Mouse (Mus musculus) erythroid progenitor cell, adult 5-6 weeks (primary cell): ENCODE results near the gene Sphk2. TPM values are rescaled to one million over a fixed set of nuclear protein-coding genes. Genes with fewer than 3 reads are reported as not detected.
A peak's percentile ranks its signal among the peaks of the same experiment; 100 is the strongest.

Experiments
- ATAC-seq: replicated peaks from 2 replicates; pipeline ENCODE4 v1.8.0; 2016; ENCODE audit warnings: moderate number of reproducible peaks, mild to moderate bottlenecking, moderate TSS enrichment, inconsistent platforms; ENCODE audit not compliant: poor library complexity, low FRiP score, severe bottlenecking
- total RNA-seq, 2 experiments: library from RNA; stranded (forward) in 1 of 2; stranded (reverse) in 1 of 2; fragments of 150-400 nt in 1 of 2; fragments of 186-747, 209-891 nt in 1 of 2; gene quantifications; 2 replicates each; pipeline versions ENCODE4 v1.2.3 to v1.2.4; 2015 to 2017; ENCODE audit warnings: low replicate concordance in 2 of 2

Gene Sphk2
- total RNA-seq, 2 experiments from 2014 or later, result 4.8 to 9.6 TPM

- no peak for ATAC-seq
These were observed 16.7 kb downstream of the Sphk2 start for GRCm38 (mm10) chr7:45701072-45701471.

- no peak for ATAC-seq
These were observed 17.3 kb downstream of the Sphk2 start for GRCm38 (mm10) chr7:45700301-45701015.

- no peak for ATAC-seq
These were observed 18.2 kb downstream of the Sphk2 start, which contains the start of gene Car11 for GRCm38 (mm10) chr7:45699523-45700141. Gene Car11 (plus strand): TSS chr7:45699843.

DNA sequence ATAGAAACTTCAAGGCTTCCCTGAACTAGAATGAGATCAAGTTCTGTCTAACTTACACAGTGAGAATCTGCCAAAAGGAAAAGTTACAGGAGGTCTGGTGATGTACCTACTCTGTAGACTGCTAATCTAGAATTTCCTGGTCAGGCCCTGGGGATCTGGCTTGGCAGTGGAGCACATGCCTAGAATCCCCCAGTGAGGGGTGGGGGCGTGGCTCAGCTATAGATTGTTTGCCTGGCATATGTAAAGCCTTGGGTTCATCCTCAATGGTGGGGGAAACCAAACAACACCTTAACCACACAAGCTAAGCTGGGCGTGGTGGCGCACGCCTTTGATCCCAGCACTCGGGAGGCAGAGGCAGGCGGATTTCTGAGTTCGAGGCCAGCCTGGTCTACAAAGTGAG, 19.9 kb downstream of the Sphk2 start:
- no peak for ATAC-seq

DNA sequence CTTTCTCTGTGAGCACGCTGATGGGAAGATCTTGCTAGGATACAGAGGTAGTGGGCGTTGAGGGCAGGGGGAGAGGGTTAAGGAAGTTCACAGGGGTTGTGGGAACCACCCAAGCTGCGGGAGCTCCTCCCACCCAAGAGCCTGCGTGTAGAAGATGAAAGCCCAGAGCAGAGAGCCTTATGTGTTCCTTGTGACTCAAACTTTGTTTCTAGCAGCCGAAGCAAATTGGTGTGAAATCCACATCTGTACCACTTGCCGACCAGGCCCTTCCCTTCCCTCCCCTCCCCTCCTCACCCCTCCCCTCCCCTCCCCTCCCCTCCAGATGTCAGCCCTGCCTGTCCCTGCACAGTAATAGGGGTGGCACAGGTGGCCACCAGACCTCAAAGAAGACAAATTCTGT, 22.7 kb downstream of the Sphk2 start:
- ATAC-seq, result no peak

GRCm38 (mm10) chr7:45693921-45694591, 23.7 kb downstream of the Sphk2 start, which contains the start of gene Sec1:
Gene Sec1 (minus strand): TSS chr7:45694402.
- no peak for ATAC-seq

DNA sequence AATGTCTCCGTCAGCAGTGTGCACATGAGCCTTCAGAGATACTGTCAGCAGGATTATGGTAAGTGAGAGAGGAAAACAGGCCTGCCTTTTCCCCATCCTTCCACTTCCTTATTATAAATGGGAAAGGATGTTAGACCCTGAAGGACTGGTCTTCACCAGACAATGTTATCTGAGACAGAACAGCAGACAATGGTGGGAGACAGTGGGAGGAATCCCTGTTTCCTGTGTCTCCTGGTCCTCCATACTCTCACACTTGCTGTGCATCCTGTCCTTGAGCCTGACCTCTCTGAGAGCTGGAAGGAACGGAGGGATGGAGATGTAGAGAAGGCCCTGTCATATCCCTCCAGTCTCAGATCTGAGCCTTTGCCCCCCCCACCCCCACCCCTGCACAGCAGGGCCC, 25.4 kb downstream of the Sphk2 start:
- no peak for ATAC-seq

- no peak for ATAC-seq
These were observed 28.0 kb downstream of the Sphk2 start for GRCm38 (mm10) chr7:45689800-45690199.

DNA sequence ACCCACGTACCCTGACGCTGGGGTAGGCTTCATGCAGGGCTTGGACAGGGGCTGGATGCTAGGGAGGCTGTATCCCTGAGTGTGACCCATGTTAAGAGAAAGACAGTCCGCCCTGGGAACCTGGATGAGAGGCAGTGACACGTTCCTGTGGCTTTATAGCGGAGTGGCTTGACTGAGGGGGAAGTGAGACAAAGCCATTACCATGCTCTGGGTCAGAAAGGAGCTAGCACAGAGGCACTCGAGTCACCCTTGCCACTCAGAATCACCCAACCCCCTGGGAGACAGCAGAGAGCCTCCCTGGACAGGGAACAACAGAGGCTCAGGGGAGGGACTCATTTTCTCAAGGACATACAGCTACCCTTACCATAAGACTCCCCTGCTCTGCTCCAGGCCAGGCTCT, 28.7 kb downstream of the Sphk2 start:
- ATAC-seq, result no peak

DNA sequence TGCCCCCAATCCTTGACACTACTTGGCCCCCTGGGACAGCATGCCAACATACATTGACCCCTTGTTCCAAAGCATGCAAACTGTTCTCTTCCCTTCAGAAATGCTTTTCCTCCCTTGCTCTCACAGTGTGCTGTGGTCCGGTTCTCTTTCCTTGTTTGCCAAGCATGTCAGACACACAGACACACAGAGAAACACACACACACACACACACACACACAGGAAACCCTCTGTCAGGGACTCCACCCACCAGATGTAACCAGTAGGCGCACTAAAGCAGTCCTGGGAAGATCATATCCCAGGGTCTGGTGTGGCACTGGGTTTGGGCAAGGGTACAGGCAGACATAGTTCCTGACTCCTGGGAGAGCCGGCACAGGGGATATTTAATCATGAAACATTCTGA, 31.0 kb downstream of the Sphk2 start:
- no peak for ATAC-seq

GRCm38 (mm10) chr7:45685811-45686210, 32.0 kb downstream of the Sphk2 start:
- ATAC-seq, result no peak

- no peak for ATAC-seq
These were observed 34.3 kb downstream of the Sphk2 start, which contains the start of gene Ntn5 for GRCm38 (mm10) chr7:45683396-45684050. Gene Ntn5 (plus strand): TSS chr7:45684022.

GRCm38 (mm10) chr7:45682144-45683126, 35.4 kb downstream of the Sphk2 start:
- ATAC-seq, result peak; percentile 50; the same call in 1 of the 2 replicates

GRCm38 (mm10) chr7:45681046-45681736, 36.6 kb downstream of the Sphk2 start:
- ATAC-seq, result no peak

GRCm38 (mm10) chr7:45679966-45680621, 37.7 kb downstream of the Sphk2 start:
- ATAC-seq, result no peak

DNA sequence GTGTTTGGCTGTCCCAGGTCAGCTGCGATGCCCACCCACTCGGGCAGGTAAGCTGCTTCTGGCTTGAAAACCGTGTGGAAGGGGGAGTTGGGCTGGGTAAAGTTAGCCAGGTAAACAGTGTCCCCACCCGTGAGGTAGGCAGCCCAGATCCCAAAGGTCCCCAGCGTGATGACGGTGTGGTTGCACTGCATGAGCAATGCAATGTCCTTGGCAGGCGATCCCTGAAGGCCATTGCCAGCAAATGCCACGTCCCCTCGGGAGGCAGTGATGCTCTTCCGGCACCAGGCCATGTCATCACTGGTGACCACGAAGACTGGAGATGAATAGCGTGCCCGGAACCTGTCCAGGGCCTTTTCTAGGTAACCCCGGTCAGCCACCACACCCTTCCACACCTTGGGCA, 39.3 kb downstream of the Sphk2 start:
- ATAC-seq, result no peak

- ATAC-seq, result no peak
These were observed 40.0 kb downstream of the Sphk2 start for GRCm38 (mm10) chr7:45677627-45678295.

- no peak for ATAC-seq
These were observed 48.9 kb downstream of the Sphk2 start for GRCm38 (mm10) chr7:45668921-45669320.
